Mouse (Mus musculus) T-helper 1 cell (primary cell): ENCODE measurements around the gene Magi2.
"Not testable (repeated sequence)": the region's sequence is repeated elsewhere in the genome, so short reads cannot be mapped to it uniquely, and the experiment has no call there.

Source experiments
- in situ Hi-C: fragments of 300-600 bp; cut with MboI, MseI; formaldehyde crosslinking; loops from one replicate; pipeline ENCODE4 v1.15.1; 2025; ENCODE audit warnings: high pct_unique_total_duplicates

Magi2 gene

DNA sequence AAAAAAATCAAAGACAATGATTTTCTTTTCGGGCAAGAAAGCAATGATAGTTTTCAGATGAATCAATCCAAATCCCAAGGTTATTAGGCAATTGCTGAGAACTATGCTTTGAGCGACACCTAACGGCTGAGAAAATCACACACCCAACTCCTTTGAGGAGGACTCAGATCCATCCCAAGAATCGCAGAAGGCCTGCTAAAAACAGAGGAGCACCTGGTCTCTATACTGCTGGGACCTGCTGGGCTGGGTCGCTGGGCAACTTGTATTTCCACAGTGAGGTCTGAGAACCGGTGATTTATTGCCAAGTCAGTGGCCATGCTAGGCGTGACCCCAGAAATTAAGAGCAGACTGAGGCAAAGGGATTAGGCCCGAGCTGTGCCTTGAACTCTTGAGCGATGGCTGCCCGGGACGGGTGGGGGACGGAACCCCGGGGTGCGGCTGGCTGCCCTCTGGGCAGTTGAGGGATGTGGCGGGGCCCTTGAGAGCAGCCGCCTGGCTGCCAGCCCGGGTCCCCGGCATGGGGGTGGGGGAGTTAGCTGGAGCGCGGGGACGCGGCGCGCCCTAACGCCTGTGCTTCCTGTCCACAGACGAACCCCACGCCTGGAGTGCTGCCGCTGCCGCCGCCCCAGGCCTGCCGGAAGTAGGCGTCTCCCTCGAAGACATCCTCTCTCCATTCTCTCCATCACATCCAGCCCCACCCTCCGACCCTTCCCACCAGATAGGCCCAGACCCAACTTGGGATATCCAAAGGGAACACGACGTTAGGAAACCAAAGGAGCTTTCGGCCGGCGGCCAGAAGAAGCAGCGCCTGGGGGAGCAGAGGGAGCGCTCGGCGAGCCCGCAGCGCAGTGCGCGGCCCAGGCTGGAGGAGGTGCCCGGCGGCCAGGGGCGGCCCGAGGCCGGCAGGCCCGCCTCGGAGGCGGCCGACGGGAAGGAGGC is 1474.9 kb downstream of the Magi2 start:
- in situ Hi-C loops: no loop called here

GRCm38 (mm10) chr5:20702480-20703303 is 1475.9 kb downstream of the Magi2 start:
- in situ Hi-C loops: no loop called here

GRCm38 (mm10) chr5:20703304-20703700 is 1476.5 kb downstream of the Magi2 start:
- in situ Hi-C loops: no loop called here

- in situ Hi-C loops: no loop called here
Measured at GRCm38 (mm10) chr5:20703971-20704575, 1477.2 kb downstream of the Magi2 start.

DNA sequence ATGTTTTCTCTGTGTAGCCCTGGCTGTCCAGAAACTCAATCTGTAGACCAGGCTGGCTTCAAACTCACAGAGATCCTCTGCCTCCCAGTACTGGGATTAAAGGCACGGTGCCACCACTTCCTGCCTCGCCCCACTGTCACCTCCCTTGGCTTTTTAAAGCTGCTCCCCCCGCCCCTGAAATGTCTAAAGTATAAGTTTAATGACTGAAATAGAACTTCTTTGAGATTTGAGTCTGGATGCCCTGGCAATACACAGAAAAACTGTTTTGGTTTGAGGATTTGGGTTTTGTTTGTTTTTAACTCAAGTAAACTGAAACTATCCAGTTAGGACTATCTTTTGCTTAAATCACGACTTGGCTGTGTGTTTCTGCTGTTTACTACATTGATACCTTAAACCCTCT is 1478.0 kb downstream of the Magi2 start:
- in situ Hi-C loops: no loop called here

DNA sequence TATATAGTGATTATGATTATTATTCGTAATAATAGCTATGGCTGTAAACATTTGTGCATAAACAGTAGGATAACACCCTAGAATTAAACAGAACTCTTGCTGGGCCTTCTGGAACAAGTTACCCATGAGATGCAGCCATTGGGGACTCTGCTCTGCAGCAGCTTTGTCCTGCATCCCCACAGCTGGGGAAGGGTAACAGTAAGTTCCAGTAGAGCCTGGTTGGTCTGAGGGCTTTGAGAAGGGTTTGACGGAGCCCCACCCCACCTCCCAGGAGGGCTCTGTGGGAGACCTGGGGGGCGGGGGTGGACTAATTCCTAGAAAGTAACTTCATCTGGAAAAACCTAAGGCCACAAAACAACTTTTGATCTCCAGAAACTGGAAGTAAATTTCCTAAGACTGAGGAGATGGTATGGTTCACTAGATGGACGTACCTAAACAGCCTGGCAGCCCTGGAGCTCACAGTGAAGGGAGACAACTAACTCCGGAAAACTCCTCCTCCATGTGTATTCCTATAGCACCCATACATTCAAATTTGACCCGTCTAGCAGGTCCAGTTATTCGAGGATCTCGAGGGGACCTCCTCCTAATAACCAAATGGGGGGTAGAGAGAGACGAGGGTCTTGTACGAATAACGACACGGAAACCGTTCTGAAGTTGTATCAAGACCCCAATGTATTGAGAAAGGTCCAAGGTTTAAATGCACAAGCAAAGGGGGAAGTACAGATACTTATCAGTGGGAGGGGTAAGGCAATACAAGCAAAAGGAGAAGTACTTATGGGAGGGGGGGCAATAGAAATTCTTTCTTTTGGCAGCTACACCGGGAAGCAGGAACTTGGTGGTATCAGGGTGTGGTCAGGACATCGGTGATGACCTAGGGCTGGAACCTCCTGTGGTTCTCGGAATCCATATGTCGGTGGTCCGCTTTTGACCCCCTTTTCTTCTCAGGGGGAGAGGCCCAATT is 1479.8 kb downstream of the Magi2 start:
- in situ Hi-C loops: not testable (repeated sequence)

GRCm38 (mm10) chr5:20710845-20711244 is 1484.0 kb downstream of the Magi2 start:
- in situ Hi-C loops: not testable (repeated sequence)

DNA sequence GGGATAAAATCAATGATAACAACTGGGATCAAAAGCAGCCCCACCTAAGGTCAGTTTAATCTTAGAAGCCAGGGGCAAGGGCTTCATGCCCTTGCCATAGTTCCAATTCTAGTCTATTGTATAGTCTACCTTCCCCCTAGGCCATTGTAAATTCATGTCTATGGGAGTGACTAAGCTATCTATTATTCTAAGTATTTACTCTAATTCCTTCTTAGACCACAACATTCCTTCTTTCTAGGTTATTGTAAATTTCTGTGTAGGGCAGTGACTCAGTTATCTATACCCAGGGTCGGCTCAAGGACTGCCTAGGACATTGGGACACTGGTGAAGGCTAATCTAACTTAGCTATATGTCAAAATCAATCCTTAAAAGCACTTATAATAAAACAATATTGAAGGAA is 1487.8 kb downstream of the Magi2 start:
- in situ Hi-C loops: not testable (repeated sequence)

- in situ Hi-C loops: not testable (repeated sequence)
Measured at GRCm38 (mm10) chr5:20715980-20716379, 1489.1 kb downstream of the Magi2 start.

GRCm38 (mm10) chr5:20720201-20720900 is 1493.5 kb downstream of the Magi2 start:
- in situ Hi-C loops: no loop called here

- in situ Hi-C loops: not testable (repeated sequence)
Measured at GRCm38 (mm10) chr5:20723226-20723625, 1496.4 kb downstream of the Magi2 start.

DNA sequence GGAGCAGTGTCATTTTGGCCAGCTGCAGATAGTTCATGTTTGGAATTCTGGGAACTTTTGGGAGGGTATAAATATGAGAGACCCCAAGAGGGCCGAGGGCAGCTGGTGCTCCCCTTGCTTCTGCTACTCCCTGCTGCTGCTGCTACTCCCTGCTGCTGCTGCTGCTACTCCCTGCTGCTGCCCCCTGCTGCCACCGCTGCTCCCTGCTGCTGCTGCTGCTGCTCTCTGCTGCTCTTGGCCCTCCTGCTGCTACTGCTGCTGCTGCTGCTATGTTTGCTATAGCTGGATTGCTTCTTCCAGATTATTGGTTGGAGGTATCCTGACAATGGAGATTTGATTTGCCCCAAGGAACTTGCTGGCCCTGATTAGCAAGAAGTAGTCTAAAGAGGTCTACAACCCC is 1512.0 kb downstream of the Magi2 start:
- in situ Hi-C loops: no loop called here

DNA sequence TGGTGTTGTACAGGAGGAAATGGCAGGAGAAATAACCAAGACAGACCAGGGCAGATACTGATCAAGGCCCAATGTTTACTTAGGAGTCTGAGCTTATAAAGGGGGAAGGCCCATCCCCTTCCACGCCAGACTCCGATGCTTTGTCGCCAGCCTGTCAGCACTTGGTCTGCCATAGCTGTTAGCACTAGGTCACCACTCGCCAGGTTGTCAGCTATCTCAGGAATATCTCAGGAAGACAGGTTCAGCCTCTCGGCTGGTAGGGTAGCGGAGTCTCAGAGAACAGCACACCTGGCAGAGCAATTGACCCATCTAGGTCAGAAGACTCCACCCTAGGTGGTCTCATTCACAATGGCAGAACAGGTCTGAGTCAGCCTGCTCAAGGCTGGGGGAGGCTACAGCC is 1514.4 kb downstream of the Magi2 start:
- in situ Hi-C loops: no loop called here

- in situ Hi-C loops: no loop called here
Measured at GRCm38 (mm10) chr5:20741936-20742335, 1515.1 kb downstream of the Magi2 start.

GRCm38 (mm10) chr5:20748142-20748541 is 1521.3 kb downstream of the Magi2 start:
- in situ Hi-C loops: no loop called here

- in situ Hi-C loops: no loop called here
Measured at GRCm38 (mm10) chr5:20748856-20749255, 1522.0 kb downstream of the Magi2 start.

- in situ Hi-C loops: no loop called here
Measured at GRCm38 (mm10) chr5:20749535-20749934, 1522.7 kb downstream of the Magi2 start.

GRCm38 (mm10) chr5:20751000-20751399 is 1524.2 kb downstream of the Magi2 start:
- in situ Hi-C loops: no loop called here

- in situ Hi-C loops: no loop called here
Measured at GRCm38 (mm10) chr5:20751696-20752095, 1524.9 kb downstream of the Magi2 start.

- in situ Hi-C loops: no loop called here
Measured at GRCm38 (mm10) chr5:20753096-20753495, 1526.3 kb downstream of the Magi2 start.
